Mouse (Mus musculus) forebrain, embryonic 13.5 days (tissue): ENCODE measurements around the gene Olfr1497. TPM values are rescaled to one million over a fixed set of nuclear protein-coding genes. Genes with fewer than 3 reads are reported as not detected.

Source experiments
- polyA plus RNA-seq: library from polyadenylated mRNA; unstranded; fragments of >200 nt; fragmentation: Nextera tagmentation; extraction: Ambion mirVana; gene quantifications from 2 replicates; pipeline ENCODE4 v1.2.1, GENCODE M21; 2015

The Olfr1497 gene
- polyA plus RNA-seq, 1 experiment from 2014 or later = not detected

Other genes starting within 250 kb of the Olfr1497 start
- not detected in 2 replicates for gene Olfr1484, start 214.7 kb downstream of the Olfr1497 start, polyA plus RNA-seq
- gene Olfr1487, start 180.8 kb downstream of the Olfr1497 start, polyA plus RNA-seq = not detected in 2 replicates
- gene Olfr1489, start 166.6 kb downstream of the Olfr1497 start, polyA plus RNA-seq = not detected in 2 replicates
- gene Olfr1490, start 147.1 kb downstream of the Olfr1497 start, polyA plus RNA-seq = not detected in 2 replicates
- gene Olfr1491, start 100.9 kb downstream of the Olfr1497 start, polyA plus RNA-seq = not detected in 2 replicates
- gene Olfr1493-ps1, start 74.9 kb downstream of the Olfr1497 start, polyA plus RNA-seq = not detected in 2 replicates
- not detected in 2 replicates for gene Olfr1494, start 58.5 kb downstream of the Olfr1497 start, polyA plus RNA-seq
- not detected in 2 replicates for gene Olfr1495, start 33.6 kb downstream of the Olfr1497 start, polyA plus RNA-seq
- gene Olfr1496, start 20.3 kb downstream of the Olfr1497 start, polyA plus RNA-seq = not detected in 2 replicates
- gene Olfr1499, start 21.2 kb upstream of the Olfr1497 start, polyA plus RNA-seq = not detected in 2 replicates
- not detected in 2 replicates for gene Olfr1500, start 32.3 kb upstream of the Olfr1497 start, polyA plus RNA-seq
- gene Olfr1501, start 52.5 kb upstream of the Olfr1497 start, polyA plus RNA-seq = not detected in 2 replicates
- not detected in 2 replicates for gene Olfr1502, start 63.6 kb upstream of the Olfr1497 start, polyA plus RNA-seq
- 0.15 TPM in 1 of 2 replicates, not detected in the other for gene Olfr1504, start 99.7 kb upstream of the Olfr1497 start, polyA plus RNA-seq
- not detected in 2 replicates for gene Olfr1505, start 115.3 kb upstream of the Olfr1497 start, polyA plus RNA-seq